ENCODE assay signal across 9 mouse cellular contexts in the genomic region with DNA sequence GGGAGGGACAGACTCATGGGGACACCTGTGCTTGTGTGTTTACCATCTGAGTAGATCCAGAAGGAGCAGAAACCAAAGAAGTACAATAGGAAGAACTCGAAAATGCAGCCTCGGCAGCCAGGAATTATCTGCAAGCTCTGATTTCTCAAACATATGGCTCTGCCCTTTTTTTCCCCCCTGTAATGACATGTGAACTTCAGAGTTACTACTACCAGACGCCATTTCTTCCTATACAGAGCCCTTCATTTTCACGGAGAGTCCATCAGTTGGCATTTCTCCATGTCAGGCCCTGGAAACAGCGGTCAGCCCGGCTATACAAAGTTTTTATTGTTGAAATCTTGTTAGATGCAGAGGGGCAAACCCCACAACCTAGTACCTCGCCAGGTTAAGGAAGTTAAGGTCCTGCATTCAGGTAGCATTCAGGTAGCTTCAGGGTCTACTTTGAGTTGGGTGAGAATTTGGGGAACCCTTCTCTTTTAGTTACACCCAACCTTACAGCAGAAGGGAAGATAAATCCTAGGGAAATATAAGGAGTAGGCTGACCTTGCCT. TPM values are rescaled to one million over a fixed set of nuclear protein-coding genes. Genes with fewer than 3 reads are reported as not detected.
A peak's percentile ranks its signal among the peaks of the same experiment; 100 is the strongest.
DNase-seq lines count a peak whose midpoint lies in the region; ATAC-seq and TF ChIP-seq lines count a peak whose summit lies in the region.
"Had no signal": no experiment of that assay in that cellular context is flagged by ENCODE, and none has a peak within 500 bp of the region (broad histone marks: within the 10 kb centered on the region; RNA-seq: fewer than 3 reads in every experiment).

No protein-coding gene starts in this region.

- no peak for ATAC-seq in forebrain, postnatal 0 days
- ATAC-seq in limb, embryonic 15.5 days (ENCODE audit: insufficient number of reproducible peaks, low FRiP score, low TSS enrichment, low read depth): no peak

- no peak for DNase-seq in heart, embryonic 10.5 days (ENCODE audit: low spot score)
- DNase-seq in heart, postnatal 10 days: no peak
- no peak for DNase-seq in forebrain, postnatal 0 days
- DNase-seq in testis, postnatal 14 days (ENCODE audit: low spot score): no peak
- DNase-seq in thymus, postnatal 36 days: no peak
- no peak for DNase-seq in yolk sac, embryonic 10.5 days (ENCODE audit: low spot score)
- DNase-seq: left cerebral cortex, postnatal 4 days had no signal

- peak overlapping the region; percentile 89 for H3K4me3 ChIP-seq in heart, embryonic 10.5 days
- H3K4me3 ChIP-seq in E14TG2a.4 (replicated peaks; ENCODE audit: low read length): 0 out of 2 replicates have a peak overlapping the region, but pooled peaks have one; percentile 88
- H3K4me3 ChIP-seq in forebrain, postnatal 0 days (ENCODE audit: low read depth, low read length): peak overlapping the region; percentile 88
- H3K4me3 ChIP-seq in limb, embryonic 15.5 days: peak overlapping the region; percentile 78

- H3K9me3 ChIP-seq in heart, embryonic 10.5 days: no peaks in the 10 kb centered on the region
- no peaks in the 10 kb centered on the region for H3K9me3 ChIP-seq in E14TG2a.4 (ENCODE audit: low read length)
- no peaks in the 10 kb centered on the region for H3K9me3 ChIP-seq in forebrain, postnatal 0 days (ENCODE audit: low read length)
- H3K9me3 ChIP-seq in limb, embryonic 15.5 days: no peaks in the 10 kb centered on the region

- no peak overlapping the region for H3K27ac ChIP-seq in heart, embryonic 10.5 days
- peak overlapping the region; percentile 81; the same call in 1 of the 2 replicates for H3K27ac ChIP-seq in forebrain, postnatal 0 days (ENCODE audit: low read depth, low read length)
- H3K27ac ChIP-seq in limb, embryonic 15.5 days: no peak overlapping the region

- TF ChIP-seq CTCF in E14TG2a.4 (conservative IDR thresholded peaks at IDR 0.05; ENCODE audit: low read length): no peak
- TF ChIP-seq CTCF in forebrain, postnatal 0 days (IDR thresholded peaks at IDR 0.05; ENCODE audit: low read depth): no peak

- no peak overlapping the region for H3K9ac ChIP-seq in forebrain, postnatal 0 days
- no peak overlapping the region for H3K9ac ChIP-seq in limb, embryonic 15.5 days

- no peaks in the 10 kb centered on the region for H3K36me3 ChIP-seq in heart, embryonic 10.5 days
- no peaks in the 10 kb centered on the region for H3K36me3 ChIP-seq in E14TG2a.4 (ENCODE audit: insufficient read depth, low read length)
- H3K36me3 ChIP-seq in forebrain, postnatal 0 days (ENCODE audit: insufficient read depth): no peaks in the 10 kb centered on the region
- H3K36me3 ChIP-seq in limb, embryonic 15.5 days: no peaks in the 10 kb centered on the region

- H3K4me2 ChIP-seq in forebrain, postnatal 0 days (ENCODE audit: low read depth): peak overlapping the region; percentile 97
- no peak overlapping the region for H3K4me2 ChIP-seq in limb, embryonic 15.5 days

- peaks cover 34% of the 10 kb centered on the region for H3K4me1 ChIP-seq in heart, embryonic 10.5 days
- H3K4me1 ChIP-seq in E14TG2a.4 (replicated peaks; ENCODE audit: low read depth, low read length): peaks cover 61% of the 10 kb centered on the region
- H3K4me1 ChIP-seq in forebrain, postnatal 0 days (ENCODE audit: insufficient read depth): 0 out of 2 replicates have a peak, but pooled peaks cover 4% of the 10 kb centered on the region
- peaks cover 35% of the 10 kb centered on the region for H3K4me1 ChIP-seq in limb, embryonic 15.5 days

- intact Hi-C loops in heart, postnatal 10 days (cut with DNase I): loop anchor here (5.0 kb wide), 1 partner anchor 653 kb away; no protein-coding TSS in a partner anchor

- 9% methylated on average over 7 of the region's 7 CpGs for WGBS in heart, embryonic 10.5 days
- 25% methylated on average over 7 of the region's 7 CpGs for WGBS in forebrain, postnatal 0 days
- WGBS in limb, embryonic 15.5 days: 18% methylated on average over 7 of the region's 7 CpGs

- peaks cover 70% of the 10 kb centered on the region for H3K27me3 ChIP-seq in heart, embryonic 10.5 days (ENCODE audit: insufficient read depth, poor library complexity, severe bottlenecking)
- H3K27me3 ChIP-seq in E14TG2a.4 (ENCODE audit: insufficient read depth, low read length): peaks cover 91% of the 10 kb centered on the region
- H3K27me3 ChIP-seq in forebrain, postnatal 0 days (ENCODE audit: insufficient read depth, low read length): peaks cover 47% of the 10 kb centered on the region
- peaks cover 57% of the 10 kb centered on the region for H3K27me3 ChIP-seq in limb, embryonic 15.5 days

RNA-seq across cellular contexts. Expression of a gene that starts 3.2 kb away (rescaled TPM):
- 1.8 and 5.5 TPM in 2 replicates for polyA plus RNA-seq in heart, embryonic 10.5 days (2016; fragmentation: Nextera tagmentation; extraction: Ambion mirVana)
- total RNA-seq in heart, postnatal 10 days (2021): 1 to 10 TPM; 7.3 to 7.4 TPM
- total RNA-seq in forebrain, postnatal 0 days (2014; rRNA removed): 32.2 and 37.8 TPM in 2 replicates
- 15.6 and 18.0 TPM in 2 replicates for polyA plus RNA-seq in forebrain, postnatal 0 days (2015; fragmentation: Nextera tagmentation; extraction: Ambion mirVana)
- polyA plus RNA-seq in limb, embryonic 15.5 days (2015; fragmentation: Nextera tagmentation; extraction: Ambion mirVana): 6.6 and 7.4 TPM in 2 replicates
